ENCODE assay signal across 9 mouse cellular contexts in the genomic region with DNA sequence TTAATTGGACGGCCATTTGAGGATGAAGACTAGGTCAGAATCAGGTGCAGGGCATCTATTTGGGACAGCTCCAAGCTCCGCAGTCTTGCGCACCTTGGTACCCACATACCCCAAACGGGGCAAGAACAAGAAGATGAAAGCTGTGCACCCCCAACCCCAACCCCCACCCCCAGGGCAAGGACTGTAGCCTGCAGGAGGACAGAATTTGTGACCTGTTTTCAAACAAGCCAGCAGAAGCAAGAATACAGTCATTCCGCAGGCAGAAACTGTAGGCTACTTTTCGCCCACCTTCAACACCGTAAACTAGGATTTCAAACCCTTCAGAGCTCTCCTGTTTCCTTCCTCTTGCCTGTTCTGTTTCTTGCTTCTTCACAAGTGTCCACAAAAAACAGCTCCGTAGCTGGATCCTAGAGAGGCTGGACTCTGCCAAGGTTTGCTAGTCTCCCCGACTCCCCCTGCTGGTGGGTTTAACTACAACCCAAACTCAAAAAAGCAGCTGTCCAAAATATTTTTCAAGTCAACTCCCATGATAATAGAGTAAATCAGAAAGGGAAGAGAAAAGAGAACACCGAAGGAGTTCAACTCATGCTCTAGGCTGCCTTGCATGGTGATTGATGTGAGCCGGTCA.
DNase-seq lines count a peak whose midpoint lies in the region; ATAC-seq lines count a peak whose summit lies in the region.
"Had no signal": no experiment of that assay in that cellular context is flagged by ENCODE, and none has a peak within 500 bp of the region (broad histone marks: within the 10 kb centered on the region; RNA-seq: fewer than 3 reads in every experiment).

No protein-coding gene starts in this region.

- H3K27ac ChIP-seq in forebrain, embryonic 10.5 days: peak overlapping the region; percentile 76
- H3K27ac ChIP-seq in neural tube, embryonic 11.5 days (ENCODE audit: low read depth, low read length): no peak overlapping the region

- peaks cover 51% of the 10 kb centered on the region for H3K4me1 ChIP-seq in forebrain, embryonic 10.5 days
- H3K4me1 ChIP-seq in neural tube, embryonic 11.5 days (ENCODE audit: control insufficient read depth, insufficient read depth, low read length): no peaks in the 10 kb centered on the region

- H3K4me3 ChIP-seq in forebrain, embryonic 10.5 days: no peak overlapping the region; the same call in 1 of the 2 replicates
- H3K4me3 ChIP-seq in neural tube, embryonic 11.5 days (ENCODE audit: low read depth, low read length): no peak overlapping the region

- no peaks in the 10 kb centered on the region for H3K36me3 ChIP-seq in forebrain, embryonic 10.5 days (replicated peaks)
- no peaks in the 10 kb centered on the region for H3K36me3 ChIP-seq in neural tube, embryonic 11.5 days (ENCODE audit: control insufficient read depth, insufficient read depth, low read length)
- H3K36me3 ChIP-seq: G1E had no signal

- H3K9me3 ChIP-seq in forebrain, embryonic 10.5 days: no peaks in the 10 kb centered on the region
- no peaks in the 10 kb centered on the region for H3K9me3 ChIP-seq in neural tube, embryonic 11.5 days (ENCODE audit: control insufficient read depth, low read length)

- H3K27me3 ChIP-seq in forebrain, embryonic 10.5 days (ENCODE audit: poor library complexity, severe bottlenecking): no peaks in the 10 kb centered on the region
- no peaks in the 10 kb centered on the region for H3K27me3 ChIP-seq in neural tube, embryonic 11.5 days (ENCODE audit: control insufficient read depth, insufficient read depth, low read length)

- H3K9ac ChIP-seq in neural tube, embryonic 11.5 days (ENCODE audit: low read length): no peak overlapping the region

- no peak overlapping the region for H3K4me2 ChIP-seq in neural tube, embryonic 11.5 days (ENCODE audit: low read depth)

- 73% methylated on average over 11 of the region's 11 CpGs for WGBS in forebrain, embryonic 10.5 days
- WGBS in neural tube, embryonic 11.5 days: 66% methylated on average over 11 of the region's 11 CpGs

- peak; percentile 10 to 37 for DNase-seq in heart, adult 18-20 months
- DNase-seq in heart, adult 8-10 months (ENCODE audit: low spot score): no peak
- peak; percentile 22 to 36 for DNase-seq in adrenal gland, adult 18-20 months (ENCODE audit: low spot score in 2 of 2)
- peak; percentile 72 for DNase-seq in forebrain, embryonic 10.5 days (ENCODE audit: extremely low spot score, low spot score)
- DNase-seq in kidney, adult 11 months: peak; percentile 12
- peak; percentile 10 to 22 for DNase-seq in left cerebral cortex, adult 8-10 months (ENCODE audit: low spot score in 2 of 2)
- peak; percentile 62 for DNase-seq in neural tube, embryonic 11.5 days (ENCODE audit: low spot score)
- DNase-seq in B cell, adult 2 months: no peak

- ATAC-seq in neural tube, embryonic 11.5 days (ENCODE audit: insufficient read depth, low FRiP score, low TSS enrichment): 0 out of 2 replicates have a peak, but pooled peaks have one; percentile 35

Comparison
In these comparisons a context has a peak if more than half of its experiments do, and no peak if none do; other contexts are left out.
1. DNase-seq: peak in heart, adult 18-20 months (2 of 2), adrenal gland, adult 18-20 months (2 of 2), forebrain, embryonic 10.5 days (single experiment), kidney, adult 11 months (single experiment), left cerebral cortex, adult 8-10 months (2 of 2) and neural tube, embryonic 11.5 days (single experiment); none in heart, adult 8-10 months (single experiment) and B cell, adult 2 months (0 of 2).